Mouse (Mus musculus) CH12.LX (cell line): ENCODE results near the gene Capn2. TPM values are rescaled to one million over a fixed set of nuclear protein-coding genes. Genes with fewer than 3 reads are reported as not detected.

ENCODE experiments used
- DNase-seq: peaks from one replicate; pipeline ENCODE4 v3.0.0-alpha.2; 2013; ENCODE audit errors: extremely low read depth
- H3K27ac ChIP-seq: 2 replicates; pipeline ENCODE4 v1.5.1; 2012; ENCODE audit warnings: low read depth, mild to moderate bottlenecking, control low read depth, moderate library complexity; ENCODE audit not compliant: insufficient read depth
- H3K27me3 ChIP-seq: replicated peaks from 2 replicates; pipeline ENCODE3; 2012; ENCODE audit warnings: inconsistent platforms
- H3K36me3 ChIP-seq, 2 experiments: replicated peaks in 1 of 2; 2 replicates each; pipeline versions ENCODE3 to v1.6.1; 2012; ENCODE audit warnings: inconsistent platforms in 1 of 2, low read length in 1 of 2, mild to moderate bottlenecking in 1 of 2, mixed read lengths in 1 of 2, moderate library complexity in 1 of 2; ENCODE audit not compliant: control insufficient read depth in 1 of 2, insufficient read depth in 1 of 2
- H3K4me1 ChIP-seq, 2 experiments: 2 replicates each; pipeline ENCODE4 v1.6.1; 2012; ENCODE audit warnings: inconsistent platforms in 1 of 2, moderate library complexity in 1 of 2; ENCODE audit not compliant: insufficient read depth in 2 of 2, control insufficient read depth in 1 of 2
- H3K4me2 ChIP-seq: 2 replicates; pipeline ENCODE4 v1.6.1; 2012; ENCODE audit warnings: low read depth, mild to moderate bottlenecking, control low read depth; ENCODE audit not compliant: poor library complexity, insufficient read depth, severe bottlenecking
- H3K4me3 ChIP-seq, 3 experiments: fragments of 150-350 bp in 1 of 3; sonication (generic) in 1 of 3; replicated peaks in 1 of 3; 2 replicates each; pipeline versions ENCODE3 to v1.5.1; 2011 to 2012; ENCODE audit warnings: low read depth in 2 of 3, low read length in 2 of 3, mild to moderate bottlenecking in 2 of 3, moderate library complexity in 2 of 3, control low read depth in 1 of 3, improper control_type of control experiment in 1 of 3, inconsistent platforms in 1 of 3, mixed read lengths in 1 of 3; ENCODE audit not compliant: poor library complexity in 1 of 3
- H3K79me2 ChIP-seq: replicated peaks from 2 replicates; pipeline ENCODE4 v1.6.1; 2012; ENCODE audit warnings: mild to moderate bottlenecking, moderate library complexity; ENCODE audit not compliant: control insufficient read depth, poor library complexity, insufficient read depth, severe bottlenecking; ENCODE audit errors: extremely low read depth
- H3K9ac ChIP-seq: 2 replicates; pipeline ENCODE4 v1.6.1; 2012; ENCODE audit warnings: low read depth, mild to moderate bottlenecking, control low read depth, moderate library complexity; ENCODE audit not compliant: insufficient read depth
- H3K9me3 ChIP-seq: replicated peaks from 2 replicates; pipeline ENCODE3; 2012; ENCODE audit warnings: low read length, inconsistent platforms, mixed read lengths
- BHLHE40 ChIP-seq: IDR thresholded peaks from 2 replicates; pipeline ENCODE4 v1.6.1; 2011; ENCODE audit warnings: mild to moderate bottlenecking, low read depth, low read length, improper control_type of control experiment
- CHD1 ChIP-seq: IDR thresholded peaks from 2 replicates; pipeline ENCODE4 v1.6.1; 2012; ENCODE audit warnings: low read depth, low read length, improper control_type of control experiment, inconsistent platforms
- CHD2 ChIP-seq: IDR thresholded peaks from 2 replicates; pipeline ENCODE4 v1.6.1; 2011; ENCODE audit warnings: low read length, improper control_type of control experiment
- E2F4 ChIP-seq: IDR thresholded peaks from 2 replicates; pipeline ENCODE4 v1.6.1; 2011; ENCODE audit warnings: low read depth, low read length, improper control_type of control experiment; ENCODE audit not compliant: insufficient replicate concordance
- EP300 ChIP-seq: IDR thresholded peaks from 2 replicates; pipeline ENCODE4 v1.6.1; 2011; ENCODE audit warnings: low read length, improper control_type of control experiment
- ETS1 ChIP-seq: conservative IDR thresholded peaks from 2 replicates; pipeline ENCODE4 v1.6.1; 2012; ENCODE audit warnings: low read depth, mild to moderate bottlenecking, inconsistent platforms, low read length, improper control_type of control experiment, moderate library complexity
- GABPA ChIP-seq: IDR thresholded peaks from 2 replicates; pipeline ENCODE4 v1.6.1; 2012; ENCODE audit warnings: low read depth, low read length, improper control_type of control experiment, inconsistent platforms; ENCODE audit not compliant: insufficient replicate concordance
- HCFC1 ChIP-seq: IDR thresholded peaks from 2 replicates; pipeline ENCODE4 v1.6.1; 2012; ENCODE audit warnings: low read depth, mild to moderate bottlenecking, inconsistent platforms, low read length, improper control_type of control experiment
- IRF4 ChIP-seq: IDR thresholded peaks from 2 replicates; pipeline ENCODE4 v1.6.1; 2014; ENCODE audit warnings: low read depth, mild to moderate bottlenecking, inconsistent platforms, low read length, improper control_type of control experiment
- JUN ChIP-seq: IDR thresholded peaks from 2 replicates; pipeline ENCODE4 v1.6.1; 2011; ENCODE audit warnings: low read depth, mild to moderate bottlenecking, low read length, improper control_type of control experiment, moderate library complexity; ENCODE audit not compliant: insufficient read depth
- KAT2A ChIP-seq: IDR thresholded peaks from 2 replicates; pipeline ENCODE4 v1.6.1; 2012; ENCODE audit warnings: low read length, improper control_type of control experiment, inconsistent platforms; ENCODE audit not compliant: insufficient replicate concordance
- MAFK ChIP-seq: IDR thresholded peaks from 2 replicates; pipeline ENCODE4 v1.6.1; 2011; ENCODE audit warnings: low read length, improper control_type of control experiment; ENCODE audit not compliant: insufficient replicate concordance
- MXI1 ChIP-seq: IDR thresholded peaks from 2 replicates; pipeline ENCODE4 v1.6.1; 2011; ENCODE audit warnings: mild to moderate bottlenecking, low read depth, low read length, improper control_type of control experiment
- NELFE ChIP-seq: IDR thresholded peaks from 2 replicates; pipeline ENCODE4 v1.6.1; 2011; ENCODE audit warnings: low read depth, low read length, improper control_type of control experiment
- NRF1 ChIP-seq: IDR thresholded peaks from 2 replicates; pipeline ENCODE4 v1.6.1; 2014; ENCODE audit warnings: low read depth, mild to moderate bottlenecking, inconsistent platforms, low read length, improper control_type of control experiment, moderate library complexity
- POLR2A ChIP-seq: IDR thresholded peaks from 2 replicates; pipeline ENCODE4 v1.6.1; 2011; ENCODE audit warnings: low read depth, mild to moderate bottlenecking, improper control_type of control experiment, low read length
- POLR2AphosphoS2 ChIP-seq: IDR thresholded peaks from 2 replicates; pipeline ENCODE4 v1.6.1; 2011; ENCODE audit warnings: low read depth, low read length, improper control_type of control experiment
- RAD21 ChIP-seq: IDR thresholded peaks from 2 replicates; pipeline ENCODE4 v1.6.1; 2011; ENCODE audit warnings: low read depth, mild to moderate bottlenecking, low read length, improper control_type of control experiment, moderate library complexity
- RCOR1 ChIP-seq: conservative IDR thresholded peaks from 2 replicates; pipeline ENCODE4 v1.6.1; 2012; ENCODE audit warnings: low read depth, mild to moderate bottlenecking, inconsistent platforms, low read length, improper control_type of control experiment
- UBTF ChIP-seq: IDR thresholded peaks from 2 replicates; pipeline ENCODE4 v1.6.1; 2012; ENCODE audit warnings: low read depth, mild to moderate bottlenecking, inconsistent platforms, low read length, improper control_type of control experiment, moderate library complexity
- USF1 ChIP-seq: IDR thresholded peaks from 2 replicates; pipeline ENCODE4 v1.6.1; 2014; ENCODE audit warnings: low read depth, mild to moderate bottlenecking, inconsistent platforms, low read length, improper control_type of control experiment
- USF2 ChIP-seq: conservative IDR thresholded peaks from 2 replicates; pipeline ENCODE4 v1.6.1; 2011; ENCODE audit warnings: low read depth, low read length, improper control_type of control experiment
- dilution Hi-C: fragments of 300-500 bp; cut with MboI; formaldehyde crosslinking; loops from 2 replicates; pipeline ENCODE4 v1.14.3; 2020; ENCODE audit warnings: low sequenced_read_pairs; ENCODE audit not compliant: extremely low pct_unique_long_range_greater_than_20kb, extremely low pct_ligation_motif_present
- in situ Hi-C: fragments of 300-500 bp; cut with MboI; formaldehyde crosslinking; loops from 3 replicates; pipeline ENCODE4 v1.14.3; 2019; ENCODE audit warnings: low sequenced_read_pairs, low pct_ligation_motif_present, low pct_unique_long_range_greater_than_20kb, mixed read lengths
- polyA plus RNA-seq: library from polyadenylated mRNA; unstranded; fragments of >175 nt; gene quantifications from 2 replicates; pipeline ENCODE4 v1.2.1, GENCODE M21; 2012; ENCODE audit warnings: low read depth; ENCODE audit not compliant: insufficient read length
- total RNA-seq, 2 experiments: library from RNA; depleted of rRNA; stranded (reverse); fragments of 300-350 nt in 1 of 2; fragments of >200 nt in 1 of 2; gene quantifications; 2 replicates each; pipeline ENCODE4 v1.2.3; 2012 to 2014

The Capn2 gene
- total and polyA plus RNA-seq, 3 experiments = 10.9 to 28.1 (median 15.0) TPM

DNA sequence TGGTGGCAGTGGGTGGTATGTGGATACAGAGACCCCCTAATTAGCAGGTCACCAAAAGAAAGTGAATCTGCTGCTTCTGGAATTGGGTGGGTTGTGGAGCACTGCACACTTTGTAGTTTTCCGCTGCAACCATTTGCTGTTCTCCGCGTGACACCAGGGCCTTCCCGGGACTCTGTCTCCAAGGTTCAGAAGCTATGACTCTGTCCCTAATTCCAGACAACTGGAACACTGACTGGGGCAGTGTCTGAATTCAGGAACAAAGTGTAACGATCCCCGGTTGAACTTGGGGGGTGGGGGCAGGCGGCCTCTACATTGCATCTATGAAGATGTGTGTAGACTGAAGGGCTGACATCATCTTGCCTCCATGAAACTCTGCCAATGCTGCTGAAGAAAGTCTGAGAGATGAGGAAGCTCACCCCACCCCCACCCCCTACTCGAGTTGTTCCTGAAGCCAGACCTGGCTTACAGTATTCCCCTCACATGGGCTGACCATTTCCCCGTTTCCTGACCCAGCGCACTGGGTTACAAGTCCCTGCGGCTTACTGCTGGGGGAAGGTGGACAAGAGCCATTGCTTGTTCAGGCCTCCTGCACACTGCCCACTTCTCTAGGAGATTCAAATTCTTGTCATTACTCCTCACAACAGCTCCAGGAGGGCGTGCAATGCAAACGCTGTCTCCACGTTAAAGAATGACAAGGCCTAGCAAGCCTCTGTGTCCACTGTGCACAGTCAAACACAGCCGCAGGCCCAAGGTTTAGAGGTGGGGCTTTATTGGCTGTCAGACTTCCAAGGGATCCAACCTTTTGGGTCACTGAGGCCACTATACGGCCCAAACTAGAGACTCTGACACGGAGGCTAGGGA lies 22.9 kb downstream of the Capn2 start:
- Histone ChIP-seq H3K4me1 (peaks cover 6 to 12% of the 10 kb centered on the region in 2 experiments; a peak in 3 of 4 replicates), H3K36me3 (peaks cover 0 to 18% of the 10 kb centered on the region in 2 experiments), H3K27ac (no peak overlapping the region), H3K9me3 (no peaks in the 10 kb centered on the region), H3K27me3 (no peaks in the 10 kb centered on the region), H3K4me2 (no peak overlapping the region), H3K79me2 (no peaks in the 10 kb centered on the region), H3K4me3 (no peak overlapping the region), H3K9ac (no peak overlapping the region)
- dilution Hi-C loops (no loop called here), in situ Hi-C loops (loop anchor here (5.0 kb wide), 1 partner anchor 43 kb away; no protein-coding TSS in a partner anchor)
- DNase-seq = no peak
- TF ChIP-seq USF1 (no peak), CHD1 (no peak), BHLHE40 (no peak), MAFK (no peak), E2F4 (no peak), UBTF (no peak), MXI1 (no peak), EP300 (no peak), IRF4 (no peak), CHD2 (no peak), NELFE (no peak)

DNA sequence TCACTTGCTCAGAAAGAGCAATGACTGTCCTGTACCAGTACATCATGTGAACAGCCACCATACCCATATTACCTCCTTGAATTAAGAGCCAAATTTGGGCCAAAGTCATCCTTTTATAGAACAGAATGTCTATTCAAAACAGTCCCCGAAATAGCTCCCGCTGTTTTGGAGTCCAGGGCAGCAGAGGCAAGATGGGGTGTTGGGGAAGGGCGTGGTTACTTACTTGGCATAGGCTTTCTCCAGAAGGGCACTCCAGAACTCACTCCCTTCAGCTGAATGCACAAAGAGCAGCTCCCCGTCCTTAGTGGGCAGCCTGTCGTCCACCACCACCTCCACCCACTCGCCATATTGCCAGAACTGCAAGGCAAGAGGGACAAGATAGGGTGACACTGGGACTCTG lies 25.6 kb downstream of the Capn2 start:
- H3K27ac ChIP-seq = no peak overlapping the region
- H3K4me1 ChIP-seq = peaks cover 5 to 12% of the 10 kb centered on the region in 2 experiments; a peak in 3 of 4 replicates
- H3K27me3 ChIP-seq = no peaks in the 10 kb centered on the region
- H3K4me3 ChIP-seq = no peak overlapping the region
- no peak overlapping the region for H3K4me2 ChIP-seq
- dilution Hi-C loops (no loop called here), in situ Hi-C loops (loop anchor here (5.0 kb wide), 1 partner anchor 45 kb away; no protein-coding TSS in a partner anchor)
- no peaks in the 10 kb centered on the region for H3K79me2 ChIP-seq
- no peak for DNase-seq
- no peak overlapping the region for H3K9ac ChIP-seq
- H3K36me3 ChIP-seq = peaks cover 3 to 30% of the 10 kb centered on the region in 2 experiments
- TF ChIP-seq GABPA (no peak), MAFK (no peak), KAT2A (no peak), RCOR1 (no peak), HCFC1 (no peak), POLR2A (no peak), RAD21 (no peak), JUN (no peak), EP300 (no peak), USF2 (no peak), E2F4 (no peak), NRF1 (no peak), ETS1 (no peak), CHD2 (no peak), POLR2AphosphoS2 (no peak)
- H3K9me3 ChIP-seq = no peaks in the 10 kb centered on the region
